Mouse (Mus musculus): ENCODE results near the gene Krtap9-5. TPM values are rescaled to one million over a fixed set of nuclear protein-coding genes. Genes with fewer than 3 reads are reported as not detected.

Gene Krtap9-5
- polyA plus RNA-seq, 1 experiment from 2014 or later: not detected

DNA sequence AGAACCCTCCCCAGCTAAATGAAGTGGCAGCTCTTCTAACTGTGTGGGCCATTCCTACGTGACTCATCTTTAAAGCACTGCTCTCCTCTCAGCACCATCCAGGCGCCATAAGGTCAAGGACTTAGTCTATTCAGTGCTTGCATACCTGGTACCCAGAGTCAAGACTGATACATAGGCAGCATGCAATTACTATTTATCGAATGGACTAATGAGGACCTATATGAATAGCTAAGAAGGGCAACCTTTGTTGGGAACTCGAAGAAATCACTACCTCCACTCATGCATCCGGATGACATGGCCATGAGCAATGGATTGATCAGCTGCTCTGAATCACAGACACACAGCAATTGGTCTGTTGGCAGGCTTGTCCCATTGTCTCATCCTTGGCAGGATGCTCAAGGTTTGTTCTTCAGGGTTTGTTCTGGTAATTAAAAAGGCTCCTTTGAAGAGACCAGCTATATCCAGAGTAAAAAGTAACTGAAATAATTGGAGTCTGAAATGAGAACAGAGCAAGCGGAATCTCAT lies 41.7 kb downstream of the Krtap9-5 start:
- no peaks in the 10 kb centered on the region for H3K9me3 ChIP-seq (replicated peaks)
- peaks cover 7% of the 10 kb centered on the region for H3K4me1 ChIP-seq
- no peaks in the 10 kb centered on the region for H3K36me3 ChIP-seq
- peaks cover 25% of the 10 kb centered on the region for H3K27me3 ChIP-seq (ENCODE audit: low read depth, poor library complexity, severe bottlenecking)
- H3K4me3 ChIP-seq: no peak overlapping the region
- H3K27ac ChIP-seq (replicated peaks): no peak overlapping the region
- DNase-seq (ENCODE audit: low spot score): no peak
- WGBS: 89% methylated on average over 6 of the region's 6 CpGs

DNA sequence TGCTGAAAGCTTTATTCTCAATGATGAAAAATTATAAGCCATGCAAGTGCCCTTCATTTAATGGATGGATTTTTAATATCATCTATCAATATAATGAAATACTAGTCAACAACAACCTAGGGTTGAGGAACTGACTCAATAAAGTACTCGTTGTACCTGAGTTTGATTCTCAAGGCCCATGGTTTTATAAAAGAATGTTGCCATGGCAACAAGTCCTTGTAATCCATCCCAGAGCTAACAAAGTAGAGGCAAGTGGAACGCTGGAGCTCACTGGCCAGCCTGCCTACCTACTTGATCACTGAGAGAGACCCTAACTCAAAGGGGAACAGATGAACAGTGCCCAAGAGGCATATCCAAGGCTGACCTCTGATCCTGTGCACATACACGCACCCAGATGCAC lies 42.3 kb downstream of the Krtap9-5 start:
- peaks cover 25% of the 10 kb centered on the region for H3K27me3 ChIP-seq (ENCODE audit: low read depth, poor library complexity, severe bottlenecking)
- DNase-seq (ENCODE audit: low spot score): no peak
- 74% methylated on average over 3 of the region's 3 CpGs for WGBS
- peaks cover 7% of the 10 kb centered on the region for H3K4me1 ChIP-seq
- no peak overlapping the region for H3K4me3 ChIP-seq
- no peaks in the 10 kb centered on the region for H3K36me3 ChIP-seq
- no peaks in the 10 kb centered on the region for H3K9me3 ChIP-seq (replicated peaks)
- no peak overlapping the region for H3K27ac ChIP-seq (replicated peaks)

DNA sequence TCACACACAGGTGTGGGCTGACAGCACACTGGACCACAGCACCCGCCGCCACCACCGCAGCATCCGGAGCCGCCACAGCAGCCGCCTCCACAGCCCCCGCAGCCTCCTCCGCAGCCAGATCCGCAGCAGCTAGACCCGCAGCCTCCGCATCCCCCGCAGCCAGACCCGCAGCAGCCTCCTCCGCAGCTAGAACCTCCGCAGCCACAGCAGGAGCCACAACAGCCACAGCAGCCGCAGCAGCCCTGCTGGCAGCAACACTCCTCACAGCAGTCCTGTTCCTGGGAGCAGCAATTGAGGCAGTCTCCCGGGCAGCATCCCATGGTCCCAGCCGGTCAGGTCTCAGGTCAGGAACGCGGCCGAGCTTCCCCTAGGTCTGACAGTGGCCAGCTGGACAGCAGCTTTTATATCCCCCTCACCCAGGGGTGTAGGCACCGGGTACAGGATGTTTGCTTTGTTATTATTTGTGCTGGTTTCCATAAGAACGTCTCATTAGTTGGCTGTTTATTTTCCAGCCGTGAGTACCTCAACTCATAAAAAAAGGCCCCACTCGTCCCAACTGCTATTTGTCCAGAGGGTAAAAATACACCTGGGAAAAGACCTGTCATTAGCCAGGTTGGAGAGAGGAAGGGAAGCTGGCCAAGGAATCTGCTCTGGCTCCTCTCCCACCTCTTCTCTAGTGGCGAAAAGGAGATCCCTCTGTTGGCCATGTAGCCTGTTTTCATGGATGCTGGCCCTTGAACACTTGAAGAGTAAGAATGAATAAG lies 45.5 kb downstream of the Krtap9-5 start, which contains the start of gene Krtap17-1:
Krtap17-1 (minus strand) TSS at position 375 of the 764 bp plus-strand sequence.
- peak within 1 kb of the TSS; percentile 63 for H3K27ac ChIP-seq (replicated peaks)
- H3K9me3 ChIP-seq (replicated peaks): no peaks in the 10 kb centered on the region
- H3K27me3 ChIP-seq (ENCODE audit: low read depth, poor library complexity, severe bottlenecking): peaks cover 25% of the 10 kb centered on the region
- peaks cover 7% of the 10 kb centered on the region for H3K4me1 ChIP-seq
- 33% methylated on average over 26 of the region's 26 CpGs for WGBS
- peak within 1 kb of the TSS; percentile 40 for H3K4me3 ChIP-seq
- no peak for DNase-seq (ENCODE audit: low spot score)
- no peaks in the 10 kb centered on the region for H3K36me3 ChIP-seq

GRCm38 (mm10) chr11:99994384-99994661 lies 46.0 kb downstream of the Krtap9-5 start:
- Histone ChIP-seq H3K4me1 (peaks cover 7% of the 10 kb centered on the region), H3K27me3 (ENCODE audit: low read depth, poor library complexity, severe bottlenecking) (peaks cover 25% of the 10 kb centered on the region), H3K36me3 (no peaks in the 10 kb centered on the region), H3K27ac (replicated peaks) (no peak overlapping the region), H3K4me3 (no peak overlapping the region), H3K9me3 (replicated peaks) (no peaks in the 10 kb centered on the region)
- 74% methylated on average over 4 of the region's 4 CpGs for WGBS
- no peak for DNase-seq (ENCODE audit: low spot score)

- no peak overlapping the region for H3K4me3 ChIP-seq
- H3K27me3 ChIP-seq (ENCODE audit: low read depth, poor library complexity, severe bottlenecking): peaks cover 9% of the 10 kb centered on the region
- H3K9me3 ChIP-seq (replicated peaks): no peaks in the 10 kb centered on the region
- no peaks in the 10 kb centered on the region for H3K4me1 ChIP-seq
- 92% methylated on average over 7 of the region's 7 CpGs for WGBS
- no peaks in the 10 kb centered on the region for H3K36me3 ChIP-seq
- no peak overlapping the region for H3K27ac ChIP-seq (replicated peaks)
- no peak for DNase-seq (ENCODE audit: low spot score)
Observed at GRCm38 (mm10) chr11:99999091-99999490, 50.8 kb downstream of the Krtap9-5 start.

Other genes starting within 250 kb of the Krtap9-5 start
- not detected in 2 replicates for gene Gm14180, start 214.2 kb upstream of the Krtap9-5 start, polyA plus RNA-seq (2016; fragmentation: Nextera tagmentation; extraction: Ambion mirVana)
- not detected in 2 replicates for gene Gm11595, start 175.6 kb upstream of the Krtap9-5 start, polyA plus RNA-seq (2016; fragmentation: Nextera tagmentation; extraction: Ambion mirVana)
- gene Krtap4-8, start 167.8 kb upstream of the Krtap9-5 start, polyA plus RNA-seq (2016; fragmentation: Nextera tagmentation; extraction: Ambion mirVana): not detected in 2 replicates
- gene Krtap4-9, start 163.3 kb upstream of the Krtap9-5 start, polyA plus RNA-seq (2016; fragmentation: Nextera tagmentation; extraction: Ambion mirVana): not detected in 2 replicates
- gene Gm11596, start 155.0 kb upstream of the Krtap9-5 start, polyA plus RNA-seq (2016; fragmentation: Nextera tagmentation; extraction: Ambion mirVana): not detected in 2 replicates
- gene Gm11569, start 149.5 kb upstream of the Krtap9-5 start, polyA plus RNA-seq (2016; fragmentation: Nextera tagmentation; extraction: Ambion mirVana): not detected in 2 replicates
- not detected in 2 replicates for gene Gm11554, start 144.0 kb upstream of the Krtap9-5 start, polyA plus RNA-seq (2016; fragmentation: Nextera tagmentation; extraction: Ambion mirVana)
- gene Krtap4-13, start 138.6 kb upstream of the Krtap9-5 start, polyA plus RNA-seq (2016; fragmentation: Nextera tagmentation; extraction: Ambion mirVana): not detected in 2 replicates
- gene Gm11564, start 132.8 kb upstream of the Krtap9-5 start, polyA plus RNA-seq (2016; fragmentation: Nextera tagmentation; extraction: Ambion mirVana): not detected in 2 replicates
- gene 2300003K06Rik, start 110.4 kb upstream of the Krtap9-5 start, polyA plus RNA-seq (2016; fragmentation: Nextera tagmentation; extraction: Ambion mirVana): not detected in 2 replicates
- gene Krtap4-16, start 96.9 kb upstream of the Krtap9-5 start, polyA plus RNA-seq (2016; fragmentation: Nextera tagmentation; extraction: Ambion mirVana): not detected in 2 replicates
- gene Gm11568, start 90.6 kb upstream of the Krtap9-5 start, polyA plus RNA-seq (2016; fragmentation: Nextera tagmentation; extraction: Ambion mirVana): not detected in 2 replicates
- gene Gm11559, start 84.0 kb upstream of the Krtap9-5 start, polyA plus RNA-seq (2016; fragmentation: Nextera tagmentation; extraction: Ambion mirVana): not detected in 2 replicates
- not detected in 2 replicates for gene Krtap9-1, start 75.1 kb upstream of the Krtap9-5 start, polyA plus RNA-seq (2016; fragmentation: Nextera tagmentation; extraction: Ambion mirVana)
- gene Gm11567, start 69.3 kb upstream of the Krtap9-5 start, polyA plus RNA-seq (2016; fragmentation: Nextera tagmentation; extraction: Ambion mirVana): not detected in 2 replicates
- not detected in 2 replicates for gene Krtap31-1, start 40.6 kb upstream of the Krtap9-5 start, polyA plus RNA-seq (2016; fragmentation: Nextera tagmentation; extraction: Ambion mirVana)
- gene Gm11565, start 33.7 kb upstream of the Krtap9-5 start, polyA plus RNA-seq (2016; fragmentation: Nextera tagmentation; extraction: Ambion mirVana): not detected in 2 replicates
- gene Krtap31-2, start 12.2 kb upstream of the Krtap9-5 start, polyA plus RNA-seq (2016; fragmentation: Nextera tagmentation; extraction: Ambion mirVana): not detected in 2 replicates
- gene Krtap29-1, start 30.6 kb downstream of the Krtap9-5 start, polyA plus RNA-seq (2016; fragmentation: Nextera tagmentation; extraction: Ambion mirVana): not detected in 2 replicates
- not detected in 2 replicates for gene Krtap16-1, start 38.1 kb downstream of the Krtap9-5 start, polyA plus RNA-seq (2016; fragmentation: Nextera tagmentation; extraction: Ambion mirVana)
- not detected in 2 replicates for gene Krtap17-1, start 45.5 kb downstream of the Krtap9-5 start, polyA plus RNA-seq (2016; fragmentation: Nextera tagmentation; extraction: Ambion mirVana)
- gene Krt33a, start 67.7 kb downstream of the Krtap9-5 start, polyA plus RNA-seq (2016; fragmentation: Nextera tagmentation; extraction: Ambion mirVana): not detected in 2 replicates
- not detected in 2 replicates for gene Krt33b, start 81.4 kb downstream of the Krtap9-5 start, polyA plus RNA-seq (2016; fragmentation: Nextera tagmentation; extraction: Ambion mirVana)
- gene Krt34, start 93.1 kb downstream of the Krtap9-5 start, polyA plus RNA-seq (2016; fragmentation: Nextera tagmentation; extraction: Ambion mirVana): not detected in 2 replicates
- not detected in 2 replicates for gene Krt31, start 102.1 kb downstream of the Krtap9-5 start, polyA plus RNA-seq (2016; fragmentation: Nextera tagmentation; extraction: Ambion mirVana)
- gene Krt32, start 139.8 kb downstream of the Krtap9-5 start, polyA plus RNA-seq (2016; fragmentation: Nextera tagmentation; extraction: Ambion mirVana): not detected in 2 replicates
- gene Krt35, start 147.8 kb downstream of the Krtap9-5 start, polyA plus RNA-seq (2016; fragmentation: Nextera tagmentation; extraction: Ambion mirVana): not detected in 2 replicates
- gene Krt36, start 157.2 kb downstream of the Krtap9-5 start, polyA plus RNA-seq (2016; fragmentation: Nextera tagmentation; extraction: Ambion mirVana): not detected in 2 replicates
- gene Krt13, start 173.1 kb downstream of the Krtap9-5 start, polyA plus RNA-seq (2016; fragmentation: Nextera tagmentation; extraction: Ambion mirVana): not detected in 2 replicates
- gene Krt15, start 187.5 kb downstream of the Krtap9-5 start, polyA plus RNA-seq (2016; fragmentation: Nextera tagmentation; extraction: Ambion mirVana): 0.74 and 1.8 TPM in 2 replicates
- 5.9 and 6.3 TPM in 2 replicates for gene Krt19, start 200.2 kb downstream of the Krtap9-5 start, polyA plus RNA-seq (2016; fragmentation: Nextera tagmentation; extraction: Ambion mirVana)
- gene Krt9, start 244.8 kb downstream of the Krtap9-5 start, polyA plus RNA-seq (2016; fragmentation: Nextera tagmentation; extraction: Ambion mirVana): not detected in 2 replicates